Mouse (Mus musculus): Measurements from ENCODE around the gene AI837181. TPM values are rescaled to one million over a fixed set of nuclear protein-coding genes. Genes with fewer than 3 reads are reported as not detected.

The AI837181 gene
- total RNA-seq, 2 experiments from 2014 or later, result 61.9 to 70.7 TPM

DNA sequence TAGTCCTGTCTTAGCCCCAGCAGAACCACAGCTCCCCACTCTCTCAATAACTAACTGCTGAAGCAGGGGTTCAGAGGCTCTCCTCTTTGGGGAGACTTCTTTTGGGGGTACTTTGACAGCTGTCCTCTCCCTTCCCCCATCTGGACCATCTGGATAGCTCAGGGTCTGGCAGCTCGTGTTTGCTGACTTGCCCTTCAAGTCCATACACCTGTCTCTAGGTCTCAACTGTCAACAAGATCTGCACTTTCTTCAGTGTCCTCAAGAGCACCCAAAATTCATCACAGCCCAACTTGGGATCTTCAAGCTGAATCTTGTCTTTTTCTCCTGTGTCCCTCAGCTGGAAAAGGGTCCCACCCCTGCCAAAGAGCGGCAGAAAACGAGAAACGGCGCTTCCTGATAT lies 3.2 kb upstream of the AI837181 start:
- no peak for TF ChIP-seq CTCF (conservative IDR thresholded peaks at IDR 0.05)
- Histone ChIP-seq H3K27ac (peak overlapping the region; percentile 95; the same call in 1 of the 2 replicates), H3K4me3 (no peak overlapping the region)
- no peak for DNase-seq (ENCODE audit: low spot score in 2 of 2)

DNA sequence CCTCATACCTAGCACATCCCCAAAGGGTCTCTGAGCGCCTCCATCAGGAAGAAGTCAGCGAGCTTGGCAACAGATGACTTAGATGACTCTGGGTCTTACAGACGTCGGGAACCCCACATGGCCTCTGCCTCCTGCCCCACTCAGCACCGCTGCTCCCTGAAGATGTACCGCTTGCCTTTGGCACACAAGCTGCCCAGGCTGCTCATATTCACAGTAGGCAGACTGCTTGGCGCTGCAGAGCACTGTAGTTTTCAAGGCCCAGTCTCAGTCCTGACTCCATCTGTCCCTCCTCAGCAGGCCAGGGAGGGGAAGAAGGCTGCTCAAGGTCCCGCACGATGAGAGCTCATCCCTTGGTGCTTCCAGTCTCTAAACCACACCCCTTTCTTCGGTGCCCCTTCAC lies 2.7 kb upstream of the AI837181 start:
- H3K4me3 ChIP-seq, result no peak overlapping the region
- no peak for TF ChIP-seq CTCF (conservative IDR thresholded peaks at IDR 0.05)
- DNase-seq (ENCODE audit: low spot score in 2 of 2), result no peak
- H3K27ac ChIP-seq, result peak overlapping the region; percentile 95; the same call in 1 of the 2 replicates

DNA sequence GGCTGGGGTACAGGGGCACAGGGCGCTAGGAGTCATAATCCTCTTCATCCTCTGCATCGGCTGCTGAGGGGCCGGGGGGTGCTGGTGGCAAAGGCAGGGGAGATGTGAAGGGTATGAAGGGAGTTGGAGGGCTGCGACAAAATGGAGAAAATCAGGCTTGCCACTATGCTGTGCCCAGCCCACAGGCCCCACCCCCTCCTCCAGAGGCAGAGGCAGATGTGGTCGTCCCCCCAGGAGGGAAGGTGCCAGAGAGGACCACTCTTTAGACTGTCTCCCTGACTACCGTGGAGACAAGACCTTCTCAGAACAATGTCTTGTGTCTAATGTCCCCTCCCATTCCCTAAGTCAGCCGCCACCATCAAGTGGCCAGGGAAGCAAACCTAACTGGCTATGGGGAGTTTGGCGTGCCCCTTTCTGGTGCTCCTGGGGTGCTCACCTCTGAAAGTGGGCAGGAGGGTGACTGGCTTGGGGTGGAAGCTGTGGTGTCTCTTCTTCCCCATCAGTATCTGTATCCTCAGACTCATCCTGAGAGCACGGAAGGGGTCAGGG lies 2.0 kb upstream of the AI837181 start:
- TF ChIP-seq CTCF (conservative IDR thresholded peaks at IDR 0.05), result no peak
- H3K4me3 ChIP-seq, result peak overlapping the region; percentile 71
- peak overlapping the region; percentile 95; the same call in 1 of the 2 replicates for H3K27ac ChIP-seq
- no peak for DNase-seq (ENCODE audit: low spot score in 2 of 2)

DNA sequence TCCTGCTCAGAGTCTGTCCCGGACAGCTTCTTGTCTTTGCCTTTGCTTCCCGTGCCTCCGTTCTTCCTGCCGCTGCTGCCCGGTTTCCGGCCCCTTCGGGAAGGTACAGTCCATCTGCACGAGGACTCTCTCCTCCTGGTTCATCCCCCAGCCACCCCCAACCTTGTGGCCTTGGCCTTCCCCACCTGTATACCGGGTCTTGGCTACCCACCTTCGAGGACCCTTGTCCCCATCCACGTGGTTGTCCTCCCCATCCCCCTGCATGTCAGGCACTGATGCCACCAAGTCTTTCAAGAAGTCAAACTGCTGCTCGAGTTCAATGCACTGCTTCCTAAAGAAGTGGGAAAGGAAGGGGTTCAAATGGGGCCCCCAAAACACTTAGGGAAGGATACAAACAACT lies 1.4 kb upstream of the AI837181 start:
- Histone ChIP-seq H3K4me3 (peak overlapping the region; percentile 71), H3K27ac (peak overlapping the region; percentile 95)
- no peak for TF ChIP-seq CTCF (conservative IDR thresholded peaks at IDR 0.05)
- DNase-seq (ENCODE audit: low spot score in 2 of 2), result no peak

DNA sequence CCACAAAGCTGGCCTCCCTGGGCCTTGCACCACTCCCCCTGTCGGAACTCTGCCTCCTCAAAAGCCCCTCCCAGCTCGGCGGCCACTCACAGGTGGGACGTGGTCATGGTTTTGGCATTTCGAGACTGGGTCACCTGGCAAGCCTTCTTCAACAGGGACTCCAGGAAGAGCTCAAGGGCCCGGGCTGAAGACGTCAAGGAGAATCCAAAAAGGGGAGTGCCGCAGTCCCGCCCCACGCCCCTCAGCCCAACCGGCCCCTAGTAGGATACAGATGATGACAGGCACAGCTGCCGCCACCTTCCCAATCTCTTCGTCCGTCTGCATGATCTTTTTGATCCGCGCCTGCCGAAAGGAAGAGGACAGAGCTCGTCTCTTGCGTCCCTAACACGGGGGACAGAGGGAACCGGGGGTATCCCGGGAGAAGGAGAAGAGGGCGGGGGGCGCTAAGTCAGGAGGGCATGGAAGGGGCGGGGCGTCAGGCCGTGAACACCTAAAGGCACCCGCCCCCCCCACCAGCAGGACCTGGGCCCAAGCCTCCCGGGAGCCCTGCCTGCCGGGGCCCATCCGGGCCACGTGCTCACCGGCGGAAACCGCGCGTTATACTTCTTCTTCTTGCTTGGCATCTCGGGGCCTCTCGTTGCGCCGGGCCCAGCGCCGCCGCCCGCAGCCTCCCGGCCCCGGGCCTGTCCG lies 707 bp upstream of the AI837181 start:
- peak overlapping the region; percentile 71 for H3K4me3 ChIP-seq
- TF ChIP-seq CTCF (conservative IDR thresholded peaks at IDR 0.05), result no peak
- DNase-seq (ENCODE audit: low spot score in 2 of 2), result peak in 1 of 2 experiments; percentile 54
- H3K27ac ChIP-seq, result peak overlapping the region; percentile 95

DNA sequence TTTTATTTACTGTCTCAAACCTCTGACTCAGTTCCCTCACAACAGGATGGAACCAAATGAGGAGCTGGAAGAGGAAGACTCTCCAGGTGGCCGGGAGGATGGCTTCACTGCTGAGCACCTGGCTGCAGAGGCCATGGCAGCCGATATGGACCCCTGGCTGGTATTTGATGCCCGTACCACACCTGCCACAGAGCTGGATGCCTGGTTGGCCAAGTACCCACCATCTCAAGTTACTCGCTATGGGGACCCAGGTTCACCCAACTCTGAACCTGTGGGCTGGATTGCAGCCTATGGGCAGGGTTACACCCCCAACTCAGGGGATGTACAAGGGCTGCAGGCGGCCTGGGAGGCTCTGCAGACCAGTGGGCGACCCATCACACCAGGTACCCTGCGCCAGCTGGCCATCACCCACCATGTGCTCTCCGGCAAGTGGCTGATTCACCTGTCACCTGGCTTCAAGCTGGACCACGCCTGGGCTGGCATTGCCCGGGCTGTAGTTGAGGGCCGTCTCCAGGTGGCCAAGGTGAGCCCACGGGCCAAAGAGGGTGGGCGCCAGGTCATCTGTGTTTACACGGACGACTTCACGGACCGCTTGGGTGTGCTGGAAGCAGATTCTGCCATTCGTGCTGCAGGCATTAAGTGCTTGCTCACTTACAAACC lies 1.1 kb downstream of the AI837181 start:
- no peak for TF ChIP-seq CTCF (conservative IDR thresholded peaks at IDR 0.05)
- Histone ChIP-seq H3K4me3 (peak overlapping the region; percentile 98), H3K27ac (peak overlapping the region; percentile 97)
- no peak for DNase-seq (ENCODE audit: low spot score in 2 of 2)

DNA sequence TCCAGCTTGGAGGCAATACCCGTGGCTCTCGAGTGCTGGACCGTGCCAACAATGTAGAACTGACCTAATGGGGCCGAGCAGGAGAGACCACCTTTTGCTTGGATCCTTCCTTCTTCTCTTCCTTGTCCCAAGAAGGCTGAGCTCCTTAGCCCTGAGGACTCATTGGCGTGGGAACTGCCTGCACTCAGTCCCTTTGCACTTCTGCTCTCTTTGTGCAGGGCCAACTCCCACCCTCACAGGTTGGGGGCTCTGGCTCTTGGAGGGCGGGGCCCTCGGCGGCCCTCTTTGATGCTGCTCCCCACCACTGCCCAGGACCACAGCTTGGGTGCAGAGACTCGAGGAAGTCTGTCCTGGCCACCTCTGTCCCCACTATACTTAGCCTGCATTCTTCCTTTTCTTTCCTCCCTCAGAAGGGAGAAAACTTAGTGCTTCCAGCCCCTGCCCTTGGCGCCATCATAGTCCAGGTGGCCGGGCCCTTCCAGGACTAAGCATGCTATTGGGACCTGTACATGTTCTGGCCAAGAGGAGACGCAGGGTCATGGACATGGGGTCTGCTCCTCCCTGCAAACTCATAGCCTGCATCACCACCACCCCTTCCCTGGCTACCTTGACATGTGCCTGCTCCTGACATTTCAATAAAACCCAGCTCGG lies 1.8 kb downstream of the AI837181 start:
- Histone ChIP-seq H3K4me3 (no peak overlapping the region), H3K27ac (no peak overlapping the region)
- TF ChIP-seq CTCF (conservative IDR thresholded peaks at IDR 0.05), result no peak
- no peak for DNase-seq (ENCODE audit: low spot score in 2 of 2)

DNA sequence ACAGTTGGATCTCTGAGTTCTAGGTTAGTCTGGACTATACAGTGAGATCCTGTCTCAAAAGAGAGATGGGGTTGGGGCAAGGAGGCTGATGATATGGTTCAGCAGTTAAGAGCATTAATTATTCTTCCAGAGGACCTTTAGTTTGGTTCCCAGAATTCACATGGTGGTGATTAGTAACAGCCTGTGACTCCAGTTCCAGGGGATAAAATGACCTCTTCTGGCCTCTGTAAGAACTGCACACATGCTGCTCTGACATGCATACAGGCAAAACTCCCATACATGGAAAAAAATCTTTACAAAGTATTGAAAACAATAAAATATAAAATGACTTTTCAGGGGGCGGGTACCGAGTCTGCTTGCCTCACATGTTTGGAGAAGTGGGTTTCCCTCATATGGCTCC lies 3.1 kb downstream of the AI837181 start:
- no peak overlapping the region for H3K27ac ChIP-seq
- TF ChIP-seq CTCF (conservative IDR thresholded peaks at IDR 0.05), result peak; percentile 71
- H3K4me3 ChIP-seq, result no peak overlapping the region

DNA sequence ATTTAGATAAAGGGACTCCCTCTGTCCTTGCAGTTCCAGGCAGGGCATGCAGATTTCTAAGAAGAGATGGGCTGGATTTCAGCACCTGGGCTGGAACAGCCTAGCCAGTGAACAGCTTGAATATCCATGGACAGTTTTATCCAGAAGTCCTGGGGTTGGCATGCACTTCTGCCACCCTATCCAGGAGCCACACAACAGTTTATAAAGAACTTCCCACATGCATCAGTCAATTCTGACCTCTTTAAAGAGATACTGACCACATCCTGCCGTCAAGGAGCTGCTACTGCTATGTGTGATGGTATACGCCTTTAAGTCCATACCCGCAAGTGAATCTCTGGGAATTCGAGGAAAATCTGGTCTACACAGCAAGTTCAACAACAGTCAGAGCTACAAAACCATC lies 4.3 kb downstream of the AI837181 start:
- no peak for TF ChIP-seq CTCF (conservative IDR thresholded peaks at IDR 0.05)
- H3K27ac ChIP-seq, result no peak overlapping the region
- DNase-seq (ENCODE audit: low spot score in 2 of 2), result no peak
- H3K4me3 ChIP-seq, result no peak overlapping the region

More for the DNA sequence above, 3.1 kb downstream of the AI837181 start:
- DNase-seq (ENCODE audit: low spot score in 2 of 2), result no peak

DNA sequence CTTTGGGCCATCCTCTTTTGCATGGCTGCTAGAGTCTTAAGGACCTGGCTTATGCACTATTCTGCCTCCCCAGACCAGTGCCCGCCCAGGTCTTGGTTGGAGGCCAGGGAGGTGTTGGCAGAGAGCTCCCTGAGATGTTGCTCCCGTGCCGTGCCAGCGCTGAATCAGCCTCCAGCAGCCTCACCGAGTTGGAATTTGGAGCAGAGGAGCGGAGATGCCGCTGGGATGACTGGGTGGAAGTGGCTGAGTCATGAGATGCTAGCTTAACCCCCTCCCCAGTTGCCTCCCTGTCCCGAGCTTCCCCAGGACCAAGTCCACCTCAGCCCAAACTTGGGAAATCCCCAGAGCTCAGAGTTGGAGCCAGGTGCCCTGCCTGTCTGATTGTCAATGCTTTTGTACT lies 4.9 kb downstream of the AI837181 start:
- Histone ChIP-seq H3K4me3 (no peak overlapping the region), H3K27ac (no peak overlapping the region)
- no peak for DNase-seq (ENCODE audit: low spot score in 2 of 2)
- no peak for TF ChIP-seq CTCF (conservative IDR thresholded peaks at IDR 0.05)

DNA sequence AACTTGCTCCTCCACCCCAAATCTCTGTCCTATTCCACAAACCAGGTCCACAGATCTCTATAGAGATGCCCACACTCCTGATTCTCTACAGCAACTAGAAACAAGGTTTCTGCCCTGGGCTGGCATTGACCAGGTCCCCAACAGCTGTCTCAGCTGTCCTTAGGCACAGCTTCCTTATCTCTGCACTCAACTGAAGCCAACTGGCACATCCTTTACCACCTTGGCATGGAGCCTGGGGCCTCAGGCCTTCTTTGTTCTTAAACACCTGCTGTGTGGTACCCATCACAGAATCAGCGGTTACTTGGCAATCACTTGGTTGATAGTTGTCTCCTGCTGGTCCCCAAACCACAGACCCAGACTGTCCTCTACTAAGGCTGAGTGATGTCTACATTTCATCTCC lies 5.5 kb downstream of the AI837181 start:
- no peak overlapping the region for H3K27ac ChIP-seq
- no peak overlapping the region for H3K4me3 ChIP-seq
- no peak for TF ChIP-seq CTCF (conservative IDR thresholded peaks at IDR 0.05)
- no peak for DNase-seq (ENCODE audit: low spot score in 2 of 2)

DNA sequence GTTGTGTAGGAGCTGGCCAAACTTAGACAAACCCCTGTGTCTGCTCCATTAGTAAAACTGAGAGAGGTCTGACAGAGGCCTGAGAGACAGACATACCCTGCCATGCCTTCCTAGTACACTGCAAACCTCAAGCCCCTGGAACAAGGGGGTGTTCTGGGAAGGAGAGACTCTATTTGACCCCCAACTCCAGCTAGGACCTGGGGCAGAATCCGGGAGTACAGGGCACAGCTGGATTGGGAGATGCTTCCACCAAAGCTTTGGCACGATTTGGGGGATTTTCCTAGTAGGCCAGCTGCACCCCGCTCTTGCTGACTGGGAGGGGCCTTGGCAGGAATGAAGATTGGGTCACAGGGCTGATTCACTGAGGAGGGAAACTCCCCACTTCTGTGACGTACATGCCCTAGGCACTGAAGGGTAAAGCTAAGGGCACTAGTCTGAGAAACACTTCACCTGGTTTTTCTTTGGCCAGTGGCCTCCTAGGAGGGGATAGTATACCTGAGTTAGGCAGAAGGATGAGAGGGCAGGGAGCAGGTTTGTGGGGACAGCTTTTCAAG lies 7.0 kb downstream of the AI837181 start:
- no peak for TF ChIP-seq CTCF (conservative IDR thresholded peaks at IDR 0.05)

More for the DNA sequence above, 7.0 kb downstream of the AI837181 start:
- DNase-seq (ENCODE audit: low spot score in 2 of 2), result no peak
- Histone ChIP-seq H3K4me3 (no peak overlapping the region), H3K27ac (no peak overlapping the region)
